Mouse (Mus musculus) heart, embryonic 11.5 days (tissue): ENCODE measurements around the gene Cxcl2. TPM values are rescaled to one million over a fixed set of nuclear protein-coding genes. Genes with fewer than 3 reads are reported as not detected.

Experiments used
- ATAC-seq: fragments of 200-750 bp; cut with Nextera tagmentation; replicated peaks from 2 replicates; pipeline ENCODE4 v1.8.0; 2017; ENCODE audit warnings: moderate library complexity; ENCODE audit not compliant: insufficient number of reproducible peaks, low FRiP score, low TSS enrichment
- H3K27ac ChIP-seq: fragments of 300-500 bp; sonication (generic); 2 replicates; pipeline ENCODE4 v1.5.1; 2014; ENCODE audit warnings: mild to moderate bottlenecking, low read depth, low read length
- H3K27me3 ChIP-seq: fragments of 300-500 bp; sonication (generic); 2 replicates; pipeline ENCODE4 v1.6.1; 2014; ENCODE audit warnings: mild to moderate bottlenecking, low read length, mixed read lengths; ENCODE audit not compliant: control insufficient read depth, insufficient read depth
- H3K36me3 ChIP-seq: fragments of 300-500 bp; sonication (generic); 2 replicates; pipeline ENCODE4 v1.6.1; 2014; ENCODE audit warnings: mild to moderate bottlenecking, low read length, moderate library complexity, mixed read lengths; ENCODE audit not compliant: control insufficient read depth, insufficient read depth
- H3K4me1 ChIP-seq: fragments of 300-500 bp; sonication (generic); 2 replicates; pipeline ENCODE4 v1.6.1; 2014; ENCODE audit warnings: low read length; ENCODE audit not compliant: control insufficient read depth, insufficient read depth
- H3K4me2 ChIP-seq: fragments of 300-500 bp; sonication (generic); 2 replicates; pipeline ENCODE4 v1.6.1; 2014; ENCODE audit warnings: mild to moderate bottlenecking, moderate library complexity
- H3K4me3 ChIP-seq: fragments of 300-500 bp; sonication (generic); 2 replicates; pipeline ENCODE4 v1.5.1; 2014; ENCODE audit warnings: low read depth, low read length
- H3K9ac ChIP-seq: fragments of 300-500 bp; sonication (generic); 2 replicates; pipeline ENCODE4 v1.6.1; 2014; ENCODE audit warnings: mild to moderate bottlenecking, low read depth, low read length, moderate library complexity
- H3K9me3 ChIP-seq: fragments of 300-500 bp; sonication (generic); replicated peaks from 2 replicates; pipeline ENCODE4 v1.6.1; 2016; ENCODE audit warnings: low read length; ENCODE audit not compliant: control insufficient read depth
- WGBS: fragments of 180-500 bp; shearing (Covaris S2); extraction: QIAGEN DNeasy Blood & Tissue Kit; methylation state at CpG from one replicate; pipeline ENCODE4 v1.1.7; 2014; ENCODE audit not compliant: insufficient replicate concordance; 5-methylcytosine and 5-hydroxymethylcytosine counted together
- polyA plus RNA-seq: library from polyadenylated mRNA; unstranded; fragments of >200 nt; fragmentation: Nextera tagmentation; extraction: Ambion mirVana; gene quantifications from 2 replicates; pipeline ENCODE4 v1.2.1, GENCODE M21; 2014

The Cxcl2 gene
- polyA plus RNA-seq, 1 experiment from 2014 or later = not detected

DNA sequence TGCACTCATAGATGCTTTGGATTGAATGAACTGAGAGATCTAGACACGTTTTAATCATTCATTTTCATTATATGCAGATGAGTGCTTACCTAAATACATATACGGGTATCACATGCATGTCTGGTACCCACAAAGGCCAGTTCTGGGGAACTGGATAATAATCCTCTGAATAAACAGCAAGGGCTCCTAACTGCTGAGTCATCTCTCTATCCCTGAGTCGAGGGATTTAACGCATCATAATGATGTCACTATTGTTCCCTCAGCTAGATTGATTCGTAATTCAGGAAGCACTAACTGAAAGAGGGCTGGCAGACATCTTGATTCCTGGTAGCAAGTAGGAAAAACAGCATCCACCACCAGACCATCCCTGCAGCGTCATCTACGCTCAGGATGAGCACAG, 3.0 kb upstream of the Cxcl2 start:
- Histone ChIP-seq H3K4me3 (no peak overlapping the region), H3K4me2 (no peak overlapping the region), H3K27me3 (peaks cover 13% of the 10 kb centered on the region), H3K27ac (no peak overlapping the region), H3K9ac (no peak overlapping the region), H3K36me3 (no peaks in the 10 kb centered on the region), H3K4me1 (peaks cover 2% of the 10 kb centered on the region; the same call in 1 of the 2 replicates), H3K9me3 (no peaks in the 10 kb centered on the region)
- no peak for ATAC-seq
- 74% methylated on average over 7 of the region's 7 CpGs for WGBS

DNA sequence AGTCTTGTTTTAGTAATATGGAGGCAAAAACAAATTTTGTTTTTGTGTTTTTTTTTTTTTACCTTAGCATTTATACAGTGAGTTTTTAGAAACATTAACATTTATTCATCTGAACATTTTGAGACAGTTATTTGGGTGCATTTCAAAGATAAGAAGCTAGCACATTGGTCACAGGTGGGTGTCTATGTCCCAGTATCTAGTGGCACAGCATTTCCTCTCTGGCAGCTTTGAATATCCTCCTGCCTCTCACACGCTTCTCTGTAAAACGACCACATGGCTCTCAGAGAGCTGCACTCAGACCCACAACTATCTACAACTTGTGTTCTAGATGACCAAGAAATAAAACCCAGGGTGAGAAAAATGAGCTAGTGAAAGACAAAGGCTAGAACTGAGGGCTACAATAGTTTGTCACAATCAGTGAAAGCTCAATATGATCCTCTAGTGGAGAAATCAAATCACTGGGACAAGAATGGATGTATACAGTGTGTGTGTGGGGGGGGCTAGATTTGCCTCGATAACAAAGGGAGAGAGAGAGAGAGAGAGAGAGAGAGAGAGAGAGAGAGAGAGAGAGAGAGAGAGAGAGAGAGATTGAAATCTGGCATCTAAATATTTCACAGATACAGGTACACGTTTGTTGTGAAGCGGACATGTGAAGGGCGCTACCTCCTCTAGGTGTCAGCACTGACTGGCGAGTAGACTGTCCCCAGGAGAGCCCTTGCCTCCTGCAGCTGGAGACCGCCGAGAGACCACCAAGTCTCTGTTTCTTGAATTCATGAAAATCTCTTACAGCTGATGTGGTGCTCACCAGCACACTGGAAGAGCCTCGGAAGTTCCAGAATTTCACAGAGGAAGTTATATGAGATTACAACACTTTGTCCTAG, 1.1 kb upstream of the Cxcl2 start:
- no peak for ATAC-seq
- Histone ChIP-seq H3K4me2 (peak overlapping the region; percentile 75), H3K4me1 (peaks cover 2% of the 10 kb centered on the region; the same call in 1 of the 2 replicates), H3K27me3 (peaks cover 13% of the 10 kb centered on the region), H3K4me3 (peak overlapping the region; percentile 38), H3K9me3 (no peaks in the 10 kb centered on the region), H3K27ac (no peak overlapping the region), H3K9ac (no peak overlapping the region), H3K36me3 (no peaks in the 10 kb centered on the region)
- WGBS = 14% methylated on average over 10 of the region's 10 CpGs

DNA sequence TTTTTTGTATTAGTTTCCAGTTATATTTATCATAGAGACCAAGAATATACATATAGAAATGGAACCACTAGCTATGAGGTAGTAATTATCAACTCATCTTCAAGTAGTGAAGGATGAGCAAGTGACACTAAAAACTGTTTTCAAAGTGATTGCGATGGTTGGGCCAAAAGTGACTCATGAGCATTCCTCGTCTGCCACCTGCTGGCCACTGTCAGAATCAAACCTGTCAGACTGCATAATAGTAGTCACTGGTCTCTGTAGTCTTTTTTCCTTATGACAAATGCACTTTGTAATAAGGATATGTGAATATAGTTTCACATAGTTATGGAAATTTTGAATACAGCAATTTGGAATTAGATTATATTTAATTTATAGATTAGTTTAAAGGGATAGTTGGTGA, 5.3 kb downstream of the Cxcl2 start:
- WGBS = 5% methylated on average over 2 of the region's 2 CpGs
- no peaks in the 10 kb centered on the region for H3K36me3 ChIP-seq
- no peak overlapping the region for H3K9ac ChIP-seq
- H3K27me3 ChIP-seq = peaks cover 10% of the 10 kb centered on the region; the same call in 1 of the 2 replicates
- no peak overlapping the region for H3K27ac ChIP-seq
- no peaks in the 10 kb centered on the region for H3K4me1 ChIP-seq
- H3K9me3 ChIP-seq = no peaks in the 10 kb centered on the region
- no peak overlapping the region for H3K4me3 ChIP-seq
- no peak overlapping the region for H3K4me2 ChIP-seq
- no peak for ATAC-seq

DNA sequence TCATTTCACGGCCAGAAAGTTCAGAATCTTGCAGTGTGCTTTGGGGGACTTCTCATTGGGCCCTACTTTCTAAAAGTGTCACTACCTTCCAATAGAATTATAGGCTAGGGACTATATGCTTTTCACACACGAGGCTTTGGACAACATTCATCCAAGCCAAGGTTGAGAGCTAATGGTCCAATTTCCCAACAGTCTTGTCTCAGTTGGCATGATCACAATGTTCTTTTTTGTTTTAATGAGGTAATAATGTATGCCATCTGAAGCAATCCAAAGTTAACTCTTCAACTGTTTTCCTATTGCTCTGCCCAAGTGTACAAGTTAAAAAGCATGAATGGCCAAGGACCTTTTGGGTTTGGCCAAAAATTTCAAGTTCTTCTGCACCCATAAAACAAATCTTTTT, 15.8 kb downstream of the Cxcl2 start:
- no peak overlapping the region for H3K4me3 ChIP-seq
- no peak overlapping the region for H3K4me2 ChIP-seq
- H3K27ac ChIP-seq = no peak overlapping the region
- 65% methylated on average over 2 of the region's 2 CpGs for WGBS
- no peaks in the 10 kb centered on the region for H3K27me3 ChIP-seq
- H3K36me3 ChIP-seq = no peaks in the 10 kb centered on the region
- ATAC-seq = no peak
- no peaks in the 10 kb centered on the region for H3K4me1 ChIP-seq
- H3K9ac ChIP-seq = no peak overlapping the region
- no peaks in the 10 kb centered on the region for H3K9me3 ChIP-seq

DNA sequence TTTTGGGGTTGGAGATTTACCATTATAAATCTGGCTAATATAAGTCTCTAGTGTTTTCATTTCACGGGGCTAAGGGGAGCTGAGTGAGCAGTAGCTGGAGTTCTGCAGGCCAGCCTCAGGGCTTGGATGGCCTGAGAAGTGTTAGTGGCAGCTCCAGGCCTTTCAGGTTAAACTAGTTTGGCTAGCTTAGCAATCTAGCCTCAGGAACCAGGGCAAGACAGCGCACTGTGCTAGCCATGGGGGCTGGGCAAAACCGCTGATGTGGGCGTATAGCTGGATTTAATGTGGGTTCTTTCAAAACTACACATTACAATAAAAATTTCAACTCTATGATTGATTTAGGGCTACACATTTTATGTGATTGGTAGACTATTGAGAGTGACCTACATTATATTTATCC, 19.3 kb downstream of the Cxcl2 start:
- no peak for ATAC-seq
- no peak overlapping the region for H3K4me3 ChIP-seq
- no peak overlapping the region for H3K4me2 ChIP-seq
- H3K36me3 ChIP-seq = no peaks in the 10 kb centered on the region
- no peak overlapping the region for H3K9ac ChIP-seq
- no peaks in the 10 kb centered on the region for H3K27me3 ChIP-seq
- no peak overlapping the region for H3K27ac ChIP-seq
- WGBS = 84% methylated on average over 4 of the region's 4 CpGs
- no peaks in the 10 kb centered on the region for H3K9me3 ChIP-seq
- no peaks in the 10 kb centered on the region for H3K4me1 ChIP-seq

DNA sequence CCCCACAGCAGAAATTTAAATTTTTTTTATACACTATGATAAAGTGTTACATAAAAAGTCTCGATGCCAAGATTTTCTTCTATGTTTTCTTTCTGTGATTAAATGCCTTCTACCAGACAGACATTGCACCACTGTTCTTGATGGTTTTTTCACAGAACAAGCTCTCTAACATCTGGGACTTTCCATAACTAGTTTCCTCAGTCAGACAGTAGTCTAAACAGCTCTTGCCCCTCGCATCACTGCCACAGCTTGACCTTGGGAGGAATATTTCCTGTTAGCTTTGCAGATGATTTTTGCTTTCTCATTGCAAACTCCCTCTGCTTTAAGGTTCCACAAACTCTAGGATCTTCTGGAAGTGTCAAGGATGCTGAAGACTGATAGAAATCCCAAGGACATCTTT, 26.9 kb downstream of the Cxcl2 start:
- 60% methylated on average over 2 of the region's 2 CpGs for WGBS

DNA sequence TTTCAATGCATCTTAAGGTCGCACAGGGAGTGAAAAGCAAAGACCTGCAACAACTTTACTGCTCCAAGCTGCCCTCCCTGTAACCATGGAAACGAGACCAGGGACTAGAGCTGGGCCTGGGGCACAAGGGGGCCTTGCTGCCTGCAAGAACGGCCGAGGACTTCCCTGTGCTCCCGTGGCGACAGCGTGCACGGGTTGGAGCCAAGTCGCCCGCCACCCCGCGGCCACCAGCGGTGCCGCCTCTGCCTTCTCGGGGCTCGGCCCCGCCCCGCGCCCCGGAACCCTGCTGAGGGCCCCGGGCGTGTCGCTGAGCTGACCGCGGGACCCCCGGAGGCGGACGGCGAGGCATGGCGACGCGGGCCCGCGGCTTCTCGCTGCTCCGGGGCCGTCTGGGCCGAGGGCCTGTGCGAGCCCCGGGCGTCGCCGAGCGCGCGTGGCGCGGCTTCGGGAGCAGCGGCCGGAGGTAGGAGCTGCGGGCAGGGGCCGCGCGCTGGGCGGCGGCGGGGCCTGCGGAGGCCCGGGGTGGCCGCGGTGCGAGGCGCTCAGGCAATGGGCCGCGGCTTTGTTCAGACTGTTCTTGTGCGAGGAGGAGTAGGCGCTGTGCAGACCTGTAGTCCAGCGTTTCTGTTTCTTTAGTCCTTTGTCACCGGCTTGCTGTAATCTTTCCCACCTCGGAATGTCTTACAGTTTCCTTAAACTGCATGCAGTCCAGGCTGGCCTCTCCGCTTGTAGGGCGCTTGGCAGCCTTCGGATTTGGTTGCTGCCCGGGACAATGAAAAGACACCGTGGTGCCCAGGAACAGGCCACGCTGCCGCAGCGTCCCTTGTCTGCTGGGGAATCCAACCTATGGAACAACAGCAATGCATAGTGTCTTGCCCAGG, 27.5 kb downstream of the Cxcl2 start, which contains the start of gene Mthfd2l:
Gene Mthfd2l, plus strand, starts transcription at position 147 of the 881 bp plus-strand sequence.
- under 1% methylated on average over 74 of the region's 79 CpGs for WGBS
- Histone ChIP-seq H3K9ac (peak within 1 kb of the TSS; percentile 95), H3K27ac (peak within 1 kb of the TSS; percentile 95), H3K36me3 (peaks cover 3% of the 10 kb centered on the region; the same call in 1 of the 2 replicates), H3K9me3 (no peaks in the 10 kb centered on the region), H3K4me2 (peak within 1 kb of the TSS; percentile 75), H3K4me1 (peaks cover 6% of the 10 kb centered on the region; the same call in 1 of the 2 replicates), H3K27me3 (no peaks in the 10 kb centered on the region), H3K4me3 (peak within 1 kb of the TSS; percentile 79)
- peak; percentile 99 for ATAC-seq

More for the DNA sequence above, 26.9 kb downstream of the Cxcl2 start:
- Histone ChIP-seq H3K27ac (peak overlapping the region; percentile 95; the same call in 1 of the 2 replicates), H3K9me3 (no peaks in the 10 kb centered on the region), H3K27me3 (no peaks in the 10 kb centered on the region), H3K9ac (peak overlapping the region; percentile 95), H3K4me3 (peak overlapping the region; percentile 79), H3K4me1 (peaks cover 6% of the 10 kb centered on the region; the same call in 1 of the 2 replicates), H3K4me2 (peak overlapping the region; percentile 75), H3K36me3 (peaks cover 3% of the 10 kb centered on the region; the same call in 1 of the 2 replicates)
- ATAC-seq = 0 out of 2 replicates have a peak, but pooled peaks have one; percentile 9

DNA sequence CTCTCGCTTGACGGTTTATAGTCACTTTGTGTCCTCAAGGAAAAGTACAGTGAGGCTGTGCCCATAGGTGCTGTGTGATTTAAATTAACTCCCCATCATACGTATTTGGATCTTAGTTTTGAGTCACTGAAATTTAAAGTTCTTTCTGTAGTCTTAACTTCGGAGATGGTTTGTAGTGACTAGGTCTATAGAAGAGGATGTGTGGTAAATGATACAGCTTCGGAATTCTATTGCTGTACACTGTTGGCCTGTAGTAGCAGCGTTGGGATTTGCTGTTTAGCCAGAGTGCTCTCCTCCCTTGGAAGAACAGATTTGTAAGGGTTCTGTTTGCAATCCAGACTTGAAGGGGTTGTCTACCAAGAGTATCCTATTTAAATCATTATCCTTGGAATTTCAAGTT, 28.2 kb downstream of the Cxcl2 start:
- WGBS = 15% methylated on average over 6 of the region's 6 CpGs
- H3K4me3 ChIP-seq = peak overlapping the region; percentile 79
- peaks cover 6% of the 10 kb centered on the region; the same call in 1 of the 2 replicates for H3K4me1 ChIP-seq
- peaks cover 3% of the 10 kb centered on the region; the same call in 1 of the 2 replicates for H3K36me3 ChIP-seq
- peak overlapping the region; percentile 95 for H3K9ac ChIP-seq
- no peaks in the 10 kb centered on the region for H3K9me3 ChIP-seq
- H3K27ac ChIP-seq = peak overlapping the region; percentile 95
- H3K27me3 ChIP-seq = no peaks in the 10 kb centered on the region
- no peak for ATAC-seq
- H3K4me2 ChIP-seq = peak overlapping the region; percentile 75
